Mouse (Mus musculus): ENCODE data around the gene Krt19. TPM values are rescaled to one million over a fixed set of nuclear protein-coding genes. Genes with fewer than 3 reads are reported as not detected.

The Krt19 gene
- polyA plus RNA-seq (2012; rRNA removed) (1.8 and 2.0 TPM in 2 replicates), polyA plus RNA-seq (2014; fragmentation: Nextera tagmentation; extraction: Ambion mirVana) (1.2 and 2.4 TPM in 2 replicates)

DNA sequence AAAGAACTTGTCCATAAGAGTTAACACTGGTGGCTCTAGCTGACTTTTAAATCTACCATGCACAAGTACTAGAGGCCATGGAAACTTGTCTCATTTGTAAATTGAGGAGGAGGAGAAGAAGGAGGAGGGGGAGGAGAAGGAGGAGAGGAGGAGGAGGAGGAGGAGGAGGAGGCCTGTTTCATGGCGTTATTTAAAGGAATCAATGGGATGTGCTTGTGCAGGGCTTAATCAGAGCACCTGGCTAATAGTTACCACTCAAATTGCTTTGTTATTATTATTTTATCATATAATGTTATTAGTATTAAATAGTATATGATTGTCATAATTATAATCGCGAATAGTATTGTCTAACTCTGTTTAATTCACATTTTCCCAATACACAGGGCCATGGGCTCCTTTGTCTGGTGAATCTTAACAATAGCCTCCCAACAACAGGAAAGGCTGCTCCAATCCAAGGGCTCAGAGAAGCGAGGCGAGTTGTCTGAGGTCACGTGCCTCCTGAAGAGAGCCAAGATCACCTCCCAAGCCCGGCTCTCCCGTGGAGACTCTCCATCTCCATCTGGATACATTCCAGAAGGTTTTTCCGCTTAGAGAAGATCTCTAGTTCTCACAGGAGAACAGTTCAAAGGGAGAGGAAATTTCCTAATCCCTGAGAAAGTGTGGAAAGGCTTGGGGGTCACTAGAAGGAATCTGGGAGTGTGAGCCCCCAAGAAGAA is at the start of gene Krt19:
Gene Krt19, minus strand, starts transcription at position 51 of the 716 bp plus-strand sequence.
- H3K36me3 ChIP-seq (replicated peaks; ENCODE audit: control insufficient read depth, insufficient read depth, low read depth) = no peaks in the 10 kb centered on the region
- H3K4me1 ChIP-seq (replicated peaks; ENCODE audit: control insufficient read depth in 2 of 2, insufficient read depth in 2 of 2, low read length in 1 of 2) = no peaks in the 10 kb centered on the region
- H3K9me3 ChIP-seq (ENCODE audit: control insufficient read depth, low read length) = no peaks in the 10 kb centered on the region
- DNase-seq (ENCODE audit: low read depth in 3 of 3, low spot score in 3 of 3) = no peak
- ATAC-seq (ENCODE audit: insufficient read depth) = no peak
- no peak within 1 kb of the TSS for H3K4me3 ChIP-seq (ENCODE audit: insufficient read depth in 1 of 2, low read depth in 2 of 2, low read length in 2 of 2)
- peaks cover 11% of the 10 kb centered on the region for H3K27me3 ChIP-seq (ENCODE audit: control insufficient read depth, insufficient read depth, low read length)
- WGBS (ENCODE audit: insufficient replicate concordance) = 36% methylated on average over 9 of the region's 9 CpGs
- H3K27ac ChIP-seq = no peak within 1 kb of the TSS
- no peak within 1 kb of the TSS for H3K9ac ChIP-seq (replicated peaks)
- TF ChIP-seq CTCF (IDR thresholded peaks at IDR 0.05; ENCODE audit: low read depth) (no peak), EP300 (IDR thresholded peaks at IDR 0.05; ENCODE audit: low read depth) (no peak)
- H3K4me2 ChIP-seq (ENCODE audit: low read depth) = no peak within 1 kb of the TSS

DNA sequence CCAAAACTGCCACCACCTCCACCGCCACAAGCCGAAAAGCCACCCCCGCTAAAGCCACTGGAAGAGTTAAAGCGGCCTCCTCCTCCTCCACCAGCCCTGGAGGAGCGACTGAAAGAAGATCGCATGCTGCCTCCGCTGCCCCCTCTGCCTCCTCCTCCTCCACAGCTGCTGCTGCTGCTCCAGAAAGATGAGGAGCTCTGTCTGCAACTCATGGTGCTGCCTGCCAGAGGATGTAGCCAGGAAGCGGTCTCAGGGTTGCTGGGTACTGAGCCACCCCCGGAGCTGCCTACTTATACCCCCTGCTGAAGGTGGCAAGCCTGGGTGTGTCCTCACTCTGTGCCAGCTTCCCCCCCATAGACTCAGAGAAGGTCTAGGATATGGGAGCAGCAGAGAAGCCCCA is 44.5 kb upstream of the Krt19 start, which contains the start of gene Krt9:
Gene Krt9, minus strand, starts transcription at position 255 of the 400 bp plus-strand sequence.
- Histone ChIP-seq H3K27me3 (ENCODE audit: control insufficient read depth, insufficient read depth, low read length) (no peaks in the 10 kb centered on the region), H3K27ac (no peak within 1 kb of the TSS), H3K4me3 (ENCODE audit: insufficient read depth in 1 of 2, low read depth in 2 of 2, low read length in 2 of 2) (no peak within 1 kb of the TSS), H3K36me3 (replicated peaks; ENCODE audit: control insufficient read depth, insufficient read depth, low read depth) (no peaks in the 10 kb centered on the region), H3K4me1 (replicated peaks; ENCODE audit: control insufficient read depth in 2 of 2, insufficient read depth in 2 of 2, low read length in 1 of 2) (no peaks in the 10 kb centered on the region), H3K4me2 (ENCODE audit: low read depth) (no peak within 1 kb of the TSS), H3K9me3 (ENCODE audit: control insufficient read depth, low read length) (no peaks in the 10 kb centered on the region), H3K9ac (replicated peaks) (no peak within 1 kb of the TSS)
- ATAC-seq (ENCODE audit: insufficient read depth) = no peak
- DNase-seq (ENCODE audit: low read depth in 3 of 3, low spot score in 3 of 3) = no peak
- 44% methylated on average over 9 of the region's 9 CpGs for WGBS (ENCODE audit: insufficient replicate concordance)
- TF ChIP-seq CTCF (IDR thresholded peaks at IDR 0.05; ENCODE audit: low read depth) = no peak
- TF ChIP-seq EP300 (IDR thresholded peaks at IDR 0.05; ENCODE audit: low read depth) = no peak

GRCm38 (mm10) chr11:100191820-100192219 is 43.4 kb upstream of the Krt19 start:
- WGBS (ENCODE audit: insufficient replicate concordance) = 84% methylated on average over 3 of the region's 3 CpGs
- no peak for ATAC-seq (ENCODE audit: insufficient read depth)
- TF ChIP-seq CTCF (IDR thresholded peaks at IDR 0.05; ENCODE audit: low read depth) (no peak), EP300 (IDR thresholded peaks at IDR 0.05; ENCODE audit: low read depth) (no peak)

DNA sequence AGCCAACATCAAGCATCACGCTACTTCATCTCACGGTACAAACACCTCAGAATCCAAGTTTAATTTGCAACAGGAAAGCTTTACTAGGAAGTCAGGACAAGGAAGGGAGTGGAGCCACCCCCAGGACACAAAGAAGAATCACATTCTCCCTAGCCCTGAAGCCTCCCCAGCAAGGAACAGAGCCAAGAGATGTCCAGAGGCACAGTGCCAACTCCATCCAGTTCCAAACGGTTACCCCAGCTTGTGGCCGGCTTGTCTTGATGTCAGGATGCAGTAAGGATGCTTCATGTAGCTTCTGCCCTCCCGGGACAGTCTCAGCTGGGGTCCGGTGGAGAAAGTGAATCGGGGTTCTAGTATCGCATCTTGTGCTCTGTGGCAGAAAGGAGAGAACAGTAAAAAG is 38.3 kb upstream of the Krt19 start:
- no peak overlapping the region for H3K4me2 ChIP-seq (ENCODE audit: low read depth)
- DNase-seq (ENCODE audit: low read depth in 3 of 3, low spot score in 3 of 3) (no peak), ATAC-seq (ENCODE audit: insufficient read depth) (no peak)
- WGBS (ENCODE audit: insufficient replicate concordance) = 63% methylated on average over 8 of the region's 8 CpGs
- TF ChIP-seq CTCF (IDR thresholded peaks at IDR 0.05; ENCODE audit: low read depth) (no peak), EP300 (IDR thresholded peaks at IDR 0.05; ENCODE audit: low read depth) (no peak)
- H3K9me3 ChIP-seq (ENCODE audit: control insufficient read depth, low read length) = no peaks in the 10 kb centered on the region
- no peaks in the 10 kb centered on the region for H3K4me1 ChIP-seq (replicated peaks; ENCODE audit: control insufficient read depth in 2 of 2, insufficient read depth in 2 of 2, low read length in 1 of 2)
- no peak overlapping the region for H3K9ac ChIP-seq (replicated peaks)
- no peaks in the 10 kb centered on the region for H3K36me3 ChIP-seq (replicated peaks; ENCODE audit: control insufficient read depth, insufficient read depth, low read depth)
- no peaks in the 10 kb centered on the region for H3K27me3 ChIP-seq (ENCODE audit: control insufficient read depth, insufficient read depth, low read length)
- H3K4me3 ChIP-seq (ENCODE audit: insufficient read depth in 1 of 2, low read depth in 2 of 2, low read length in 2 of 2) = no peak overlapping the region
- no peak overlapping the region for H3K27ac ChIP-seq

More at GRCm38 (mm10) chr11:100191820-100192219, 43.4 kb upstream of the Krt19 start:
- no peaks in the 10 kb centered on the region for H3K27me3 ChIP-seq (ENCODE audit: control insufficient read depth, insufficient read depth, low read length)
- no peak overlapping the region for H3K4me2 ChIP-seq (ENCODE audit: low read depth)
- no peak for DNase-seq (ENCODE audit: low read depth in 3 of 3, low spot score in 3 of 3)
- H3K27ac ChIP-seq = no peak overlapping the region
- H3K4me1 ChIP-seq (replicated peaks; ENCODE audit: control insufficient read depth in 2 of 2, insufficient read depth in 2 of 2, low read length in 1 of 2) = no peaks in the 10 kb centered on the region
- no peak overlapping the region for H3K9ac ChIP-seq (replicated peaks)
- H3K9me3 ChIP-seq (ENCODE audit: control insufficient read depth, low read length) = no peaks in the 10 kb centered on the region
- no peak overlapping the region for H3K4me3 ChIP-seq (ENCODE audit: insufficient read depth in 1 of 2, low read depth in 2 of 2, low read length in 2 of 2)
- no peaks in the 10 kb centered on the region for H3K36me3 ChIP-seq (replicated peaks; ENCODE audit: control insufficient read depth, insufficient read depth, low read depth)

DNA sequence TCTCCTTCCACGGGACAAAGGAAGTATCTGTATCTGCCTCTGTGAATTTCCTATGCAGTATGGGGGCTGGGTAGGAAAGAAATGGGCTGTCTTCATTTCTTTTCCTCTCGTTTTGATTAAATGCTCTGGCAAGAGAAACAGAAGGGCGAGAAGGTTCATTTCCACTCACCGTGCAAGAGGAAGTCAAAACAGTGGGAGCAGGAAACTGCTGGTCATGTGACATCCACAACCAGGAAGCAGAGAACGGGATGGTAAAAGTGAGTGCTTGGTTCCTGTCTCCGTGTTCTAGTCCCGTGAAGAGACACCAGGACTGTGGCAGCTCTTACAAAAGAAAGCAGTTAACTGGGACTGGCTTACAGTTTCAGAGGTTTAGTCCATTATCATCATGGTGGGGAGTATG is 33.3 kb upstream of the Krt19 start:
- no peaks in the 10 kb centered on the region for H3K27me3 ChIP-seq (ENCODE audit: control insufficient read depth, insufficient read depth, low read length)
- no peak overlapping the region for H3K4me2 ChIP-seq (ENCODE audit: low read depth)
- DNase-seq (ENCODE audit: low read depth in 3 of 3, low spot score in 3 of 3) (no peak), ATAC-seq (ENCODE audit: insufficient read depth) (no peak)
- H3K9ac ChIP-seq (replicated peaks) = no peak overlapping the region
- no peak overlapping the region for H3K4me3 ChIP-seq (ENCODE audit: insufficient read depth in 1 of 2, low read depth in 2 of 2, low read length in 2 of 2)
- TF ChIP-seq EP300 (IDR thresholded peaks at IDR 0.05; ENCODE audit: low read depth) (no peak), CTCF (IDR thresholded peaks at IDR 0.05; ENCODE audit: low read depth) (no peak)
- H3K4me1 ChIP-seq (replicated peaks; ENCODE audit: control insufficient read depth in 2 of 2, insufficient read depth in 2 of 2, low read length in 1 of 2) = no peaks in the 10 kb centered on the region
- WGBS (ENCODE audit: insufficient replicate concordance) = 26% methylated on average over 7 of the region's 7 CpGs
- H3K36me3 ChIP-seq (replicated peaks; ENCODE audit: control insufficient read depth, insufficient read depth, low read depth) = no peaks in the 10 kb centered on the region
- no peaks in the 10 kb centered on the region for H3K9me3 ChIP-seq (ENCODE audit: control insufficient read depth, low read length)
- H3K27ac ChIP-seq = no peak overlapping the region

All from liver, embryonic 14.5 days (tissue).